Mouse (Mus musculus): ENCODE results near the gene Vmn1r188. TPM values are rescaled to one million over a fixed set of nuclear protein-coding genes. Genes with fewer than 3 reads are reported as not detected.

Vmn1r188 gene
- not detected in 2 replicates for polyA plus RNA-seq (2015; fragmentation: Nextera tagmentation; extraction: Ambion mirVana)

GRCm38 (mm10) chr13:22084140-22084539 is at the start of gene Vmn1r188:
Gene Vmn1r188, plus strand, starts transcription at chr13:22084440.

GRCm38 (mm10) chr13:22035267-22036148 is 48.7 kb upstream of the Vmn1r188 start, which contains the start of the genes Hist1h2ah and Hist1h2bk:
Gene Hist1h2ah, minus strand, starts transcription at chr13:22035568.
Gene Hist1h2bk, plus strand, starts transcription at chr13:22035870.

GRCm38 (mm10) chr13:22041142-22041536 is 43.1 kb upstream of the Vmn1r188 start, which contains the start of gene Hist1h4i:
Gene Hist1h4i, minus strand, starts transcription at chr13:22041362.

GRCm38 (mm10) chr13:22042568-22043502 is 41.4 kb upstream of the Vmn1r188 start, which contains the start of the genes Hist1h2ag and Hist1h2bj:
Gene Hist1h2ag, minus strand, starts transcription at chr13:22042944.
Gene Hist1h2bj, plus strand, starts transcription at chr13:22043214.

GRCm38 (mm10) chr13:22105724-22106123 is 21.5 kb downstream of the Vmn1r188 start, which contains the start of gene Vmn1r189:
Gene Vmn1r189, minus strand, starts transcription at chr13:22105824.

Small RNA genes lying within 50 kb of the gene (microRNA-seq; reads per million reads assigned to microRNA genes)
- gene Gm26300 (ENCODE audit: borderline replicate concordance, insufficient number of aligned reads) (not detected), gene Gm44390 (ENCODE audit: borderline replicate concordance, insufficient number of aligned reads) (not detected), gene Gm44486 (ENCODE audit: borderline replicate concordance, insufficient number of aligned reads) (not detected)

Other genes starting within 250 kb of the Vmn1r188 start
- gene Zfp184, start 139.3 kb upstream of the Vmn1r188 start, polyA plus RNA-seq (2015; fragmentation: Nextera tagmentation; extraction: Ambion mirVana) = 3.3 and 5.1 TPM in 2 replicates
- not detected in 2 replicates for gene Pom121l2, start 103.2 kb upstream of the Vmn1r188 start, polyA plus RNA-seq (2015; fragmentation: Nextera tagmentation; extraction: Ambion mirVana)
- 0.69 and 0.87 TPM in 2 replicates for gene Prss16, start 74.7 kb upstream of the Vmn1r188 start, polyA plus RNA-seq (2015; fragmentation: Nextera tagmentation; extraction: Ambion mirVana)
- 4.4 TPM in 1 of 2 replicates, not detected in the other for gene Hist1h2ah, start 48.9 kb upstream of the Vmn1r188 start, polyA plus RNA-seq (2015; fragmentation: Nextera tagmentation; extraction: Ambion mirVana)
- gene Hist1h2bk, start 48.6 kb upstream of the Vmn1r188 start, polyA plus RNA-seq (2015; fragmentation: Nextera tagmentation; extraction: Ambion mirVana) = 2.2 TPM in 2 replicates
- gene Hist1h4i, start 43.1 kb upstream of the Vmn1r188 start, polyA plus RNA-seq (2015; fragmentation: Nextera tagmentation; extraction: Ambion mirVana) = 13.6 and 16.5 TPM in 2 replicates
- 8.9 and 16.4 TPM in 2 replicates for gene Hist1h2ag, start 41.5 kb upstream of the Vmn1r188 start, polyA plus RNA-seq (2015; fragmentation: Nextera tagmentation; extraction: Ambion mirVana)
- 2.6 and 4.8 TPM in 2 replicates for gene Hist1h2bj, start 41.2 kb upstream of the Vmn1r188 start, polyA plus RNA-seq (2015; fragmentation: Nextera tagmentation; extraction: Ambion mirVana)
- gene Vmn1r189, start 21.4 kb downstream of the Vmn1r188 start, polyA plus RNA-seq (2015; fragmentation: Nextera tagmentation; extraction: Ambion mirVana) = not detected in 2 replicates
- gene Vmn1r191, start 99.5 kb downstream of the Vmn1r188 start, polyA plus RNA-seq (2015; fragmentation: Nextera tagmentation; extraction: Ambion mirVana) = not detected in 2 replicates
- gene Vmn1r192, start 106.7 kb downstream of the Vmn1r188 start, polyA plus RNA-seq (2015; fragmentation: Nextera tagmentation; extraction: Ambion mirVana) = not detected in 2 replicates
- gene Vmn1r193, start 138.7 kb downstream of the Vmn1r188 start, polyA plus RNA-seq (2015; fragmentation: Nextera tagmentation; extraction: Ambion mirVana) = not detected in 2 replicates
- gene Vmn1r194, start 159.8 kb downstream of the Vmn1r188 start, polyA plus RNA-seq (2015; fragmentation: Nextera tagmentation; extraction: Ambion mirVana) = not detected in 2 replicates
- not detected in 2 replicates for gene Vmn1r195, start 186.1 kb downstream of the Vmn1r188 start, polyA plus RNA-seq (2015; fragmentation: Nextera tagmentation; extraction: Ambion mirVana)
- not detected in 2 replicates for gene Vmn1r196, start 205.5 kb downstream of the Vmn1r188 start, polyA plus RNA-seq (2015; fragmentation: Nextera tagmentation; extraction: Ambion mirVana)
- not detected in 2 replicates for gene Vmn1r197, start 240.1 kb downstream of the Vmn1r188 start, polyA plus RNA-seq (2015; fragmentation: Nextera tagmentation; extraction: Ambion mirVana)